Mouse (Mus musculus): ENCODE measurements around the gene Rpe65. TPM values are rescaled to one million over a fixed set of nuclear protein-coding genes. Genes with fewer than 3 reads are reported as not detected.

Gene Rpe65
- polyA plus RNA-seq (2015; fragmentation: Nextera tagmentation; extraction: Ambion mirVana), result not detected in 2 replicates

GRCm38 (mm10) chr3:159598875-159599274 lies at the start of gene Rpe65:
TSS of gene Rpe65 (plus strand) at chr3:159599175.
- Histone ChIP-seq H3K9me3 (no peaks in the 10 kb centered on the region), H3K36me3 (no peaks in the 10 kb centered on the region), H3K27me3 (no peaks in the 10 kb centered on the region), H3K4me1 (no peaks in the 10 kb centered on the region), H3K4me2 (no peak within 1 kb of the TSS), H3K4me3 (no peak within 1 kb of the TSS), H3K27ac (no peak within 1 kb of the TSS), H3K9ac (no peak within 1 kb of the TSS)
- WGBS, result 83% methylated on average over 1 of the region's 1 CpGs
- no peak for ATAC-seq (ENCODE audit: insufficient number of reproducible peaks, insufficient read depth, low FRiP score, low TSS enrichment, low read depth)

GRCm38 (mm10) chr3:159550224-159550623 lies 48.8 kb upstream of the Rpe65 start:
- Histone ChIP-seq H3K27me3 (no peaks in the 10 kb centered on the region), H3K27ac (no peak overlapping the region), H3K4me1 (no peaks in the 10 kb centered on the region), H3K4me3 (no peak overlapping the region), H3K36me3 (no peaks in the 10 kb centered on the region), H3K9ac (no peak overlapping the region), H3K9me3 (no peaks in the 10 kb centered on the region), H3K4me2 (no peak overlapping the region)
- peak; percentile 56; the same call in 1 of the 2 replicates for ATAC-seq (ENCODE audit: insufficient number of reproducible peaks, insufficient read depth, low FRiP score, low TSS enrichment, low read depth)

- WGBS, result 98% methylated on average over 1 of the region's 1 CpGs
- no peak for ATAC-seq (ENCODE audit: insufficient number of reproducible peaks, insufficient read depth, low FRiP score, low TSS enrichment, low read depth)
- no peaks in the 10 kb centered on the region for H3K27me3 ChIP-seq
- no peaks in the 10 kb centered on the region for H3K4me1 ChIP-seq
- no peak overlapping the region for H3K27ac ChIP-seq
- H3K4me2 ChIP-seq, result no peak overlapping the region
- no peaks in the 10 kb centered on the region for H3K9me3 ChIP-seq
- no peak overlapping the region for H3K9ac ChIP-seq
- H3K36me3 ChIP-seq, result no peaks in the 10 kb centered on the region
- H3K4me3 ChIP-seq, result no peak overlapping the region
Measured at GRCm38 (mm10) chr3:159614977-159615376, 16.0 kb downstream of the Rpe65 start.

GRCm38 (mm10) chr3:159621026-159621425 lies 22.1 kb downstream of the Rpe65 start:
- no peak overlapping the region for H3K9ac ChIP-seq
- no peak overlapping the region for H3K4me3 ChIP-seq
- H3K27me3 ChIP-seq, result no peaks in the 10 kb centered on the region
- no peak for ATAC-seq (ENCODE audit: insufficient number of reproducible peaks, insufficient read depth, low FRiP score, low TSS enrichment, low read depth)
- H3K4me2 ChIP-seq, result no peak overlapping the region
- no peak overlapping the region for H3K27ac ChIP-seq
- H3K9me3 ChIP-seq, result no peaks in the 10 kb centered on the region
- WGBS, result 63% methylated on average over 1 of the region's 1 CpGs
- H3K4me1 ChIP-seq, result no peaks in the 10 kb centered on the region
- H3K36me3 ChIP-seq, result no peaks in the 10 kb centered on the region

- Histone ChIP-seq H3K4me1 (no peaks in the 10 kb centered on the region), H3K27me3 (no peaks in the 10 kb centered on the region), H3K36me3 (no peaks in the 10 kb centered on the region), H3K27ac (no peak overlapping the region), H3K9me3 (no peaks in the 10 kb centered on the region), H3K9ac (no peak overlapping the region), H3K4me2 (no peak overlapping the region), H3K4me3 (no peak overlapping the region)
- 70% methylated on average over 1 of the region's 1 CpGs for WGBS
- no peak for ATAC-seq (ENCODE audit: insufficient number of reproducible peaks, insufficient read depth, low FRiP score, low TSS enrichment, low read depth)
Measured at GRCm38 (mm10) chr3:159624010-159624409, 25.0 kb downstream of the Rpe65 start.

GRCm38 (mm10) chr3:159660741-159661140 lies 61.8 kb downstream of the Rpe65 start:
- Histone ChIP-seq H3K4me2 (no peak overlapping the region), H3K27ac (no peak overlapping the region), H3K9me3 (no peaks in the 10 kb centered on the region), H3K36me3 (no peaks in the 10 kb centered on the region), H3K4me1 (no peaks in the 10 kb centered on the region), H3K9ac (no peak overlapping the region), H3K27me3 (no peaks in the 10 kb centered on the region), H3K4me3 (no peak overlapping the region)
- no peak for ATAC-seq (ENCODE audit: insufficient number of reproducible peaks, insufficient read depth, low FRiP score, low TSS enrichment, low read depth)
- WGBS, result 72% methylated on average over 1 of the region's 1 CpGs

- Histone ChIP-seq H3K9me3 (no peaks in the 10 kb centered on the region), H3K27ac (no peak overlapping the region), H3K9ac (no peak overlapping the region), H3K36me3 (no peaks in the 10 kb centered on the region), H3K27me3 (no peaks in the 10 kb centered on the region), H3K4me2 (no peak overlapping the region), H3K4me1 (no peaks in the 10 kb centered on the region), H3K4me3 (no peak overlapping the region)
- no peak for ATAC-seq (ENCODE audit: insufficient number of reproducible peaks, insufficient read depth, low FRiP score, low TSS enrichment, low read depth)
- 92% methylated on average over 1 of the region's 1 CpGs for WGBS
Measured at GRCm38 (mm10) chr3:159663333-159663732, 64.4 kb downstream of the Rpe65 start.

Other genes with a start within 250 kb of the Rpe65 start
- 37.8 and 42.4 TPM in 2 replicates for gene Depdc1a, start 103.7 kb upstream of the Rpe65 start, polyA plus RNA-seq (2015; fragmentation: Nextera tagmentation; extraction: Ambion mirVana)
- gene Wls, start 240.5 kb downstream of the Rpe65 start, polyA plus RNA-seq (2015; fragmentation: Nextera tagmentation; extraction: Ambion mirVana), result 172 and 180 TPM in 2 replicates

Data from embryonic facial prominence, embryonic 13.5 days (tissue).